Mouse (Mus musculus): ENCODE results near the gene Ptprd. TPM values are rescaled to one million over a fixed set of nuclear protein-coding genes. Genes with fewer than 3 reads are reported as not detected.

Gene Ptprd
- polyA plus RNA-seq, 1 experiment from 2014 or later: 14.0 TPM

DNA sequence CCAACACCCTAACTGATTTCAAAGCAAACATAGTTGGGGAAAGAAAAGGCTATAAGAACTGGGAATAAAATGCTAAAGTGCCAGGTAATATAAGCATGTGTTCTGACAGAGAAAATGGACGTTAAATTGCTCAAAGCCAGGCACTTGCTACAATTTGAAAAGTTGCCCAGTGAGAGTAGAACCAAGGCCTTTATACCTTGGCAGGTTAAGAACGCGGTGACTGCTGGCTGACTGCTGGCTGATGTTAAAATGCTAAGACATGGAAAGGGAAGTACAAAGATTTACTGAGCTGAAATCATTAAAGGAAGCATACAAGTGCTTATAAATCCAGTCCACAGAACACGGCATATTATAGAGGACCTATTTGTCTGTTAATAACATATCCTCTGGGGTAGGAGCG, 1796.1 kb downstream of the Ptprd start:
- Histone ChIP-seq H3K36me3 (ENCODE audit: control insufficient read depth, insufficient read depth, low read length) (no peaks in the 10 kb centered on the region), H3K4me3 (ENCODE audit: low read length) (no peak overlapping the region), H3K4me1 (replicated peaks; ENCODE audit: control insufficient read depth, insufficient read depth, low read length) (no peaks in the 10 kb centered on the region), H3K4me2 (ENCODE audit: low read depth, low read length) (no peak overlapping the region), H3K27ac (ENCODE audit: low read length) (no peak overlapping the region), H3K9me3 (ENCODE audit: control insufficient read depth, low read length) (no peaks in the 10 kb centered on the region), H3K9ac (ENCODE audit: low read length) (no peak overlapping the region), H3K27me3 (ENCODE audit: control insufficient read depth, insufficient read depth, low read depth, low read length) (no peaks in the 10 kb centered on the region)
- WGBS: 78% methylated on average over 5 of the region's 5 CpGs
- ATAC-seq (ENCODE audit: low read depth): no peak

DNA sequence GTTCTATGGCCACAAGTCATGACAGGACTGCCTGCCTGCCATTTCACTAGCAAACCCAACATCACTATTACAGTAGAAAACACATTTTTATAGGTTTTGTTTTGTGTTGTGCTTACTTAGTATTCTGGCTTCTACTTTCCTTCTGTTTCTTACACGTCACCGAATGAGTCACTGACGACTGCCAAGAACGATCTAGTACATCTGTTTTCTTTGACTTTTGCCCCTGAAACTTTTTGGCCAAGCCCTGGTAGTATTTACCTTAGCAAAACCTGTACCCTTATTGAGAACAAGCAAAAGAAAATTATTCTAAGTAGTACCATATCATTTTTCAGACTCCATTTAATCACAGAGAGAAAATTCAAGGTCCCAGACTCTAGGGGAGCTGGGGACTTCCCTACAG, 1797.2 kb downstream of the Ptprd start:
- ATAC-seq (ENCODE audit: low read depth): no peak
- WGBS: 68% methylated on average over 4 of the region's 4 CpGs
- Histone ChIP-seq H3K27me3 (ENCODE audit: control insufficient read depth, insufficient read depth, low read depth, low read length) (no peaks in the 10 kb centered on the region), H3K4me1 (replicated peaks; ENCODE audit: control insufficient read depth, insufficient read depth, low read length) (no peaks in the 10 kb centered on the region), H3K9ac (ENCODE audit: low read length) (no peak overlapping the region), H3K4me3 (ENCODE audit: low read length) (no peak overlapping the region), H3K4me2 (ENCODE audit: low read depth, low read length) (no peak overlapping the region), H3K36me3 (ENCODE audit: control insufficient read depth, insufficient read depth, low read length) (no peaks in the 10 kb centered on the region), H3K9me3 (ENCODE audit: control insufficient read depth, low read length) (no peaks in the 10 kb centered on the region), H3K27ac (ENCODE audit: low read length) (no peak overlapping the region)

DNA sequence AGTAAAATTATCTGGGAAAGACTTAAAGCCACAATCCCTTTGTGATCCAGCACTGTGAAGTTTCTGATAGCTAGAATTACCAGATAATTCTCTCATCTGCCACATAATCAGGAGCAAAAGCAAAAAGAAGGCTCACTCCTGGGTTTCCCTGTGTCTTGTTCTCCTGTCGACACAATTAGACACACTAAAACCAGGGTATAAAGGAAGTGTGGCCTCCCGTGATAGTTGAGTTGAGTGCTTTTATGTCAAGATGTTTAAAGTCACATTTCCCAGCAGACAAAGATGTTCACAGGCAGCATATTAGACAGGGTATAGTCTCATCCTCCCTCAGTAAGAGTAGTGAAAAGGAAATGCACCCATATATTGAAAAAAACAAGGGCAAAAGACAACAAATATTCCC, 1801.7 kb downstream of the Ptprd start:
- Histone ChIP-seq H3K4me3 (ENCODE audit: low read length) (no peak overlapping the region), H3K36me3 (ENCODE audit: control insufficient read depth, insufficient read depth, low read length) (no peaks in the 10 kb centered on the region), H3K9me3 (ENCODE audit: control insufficient read depth, low read length) (no peaks in the 10 kb centered on the region), H3K4me2 (ENCODE audit: low read depth, low read length) (no peak overlapping the region), H3K27ac (ENCODE audit: low read length) (no peak overlapping the region), H3K9ac (ENCODE audit: low read length) (no peak overlapping the region), H3K27me3 (ENCODE audit: control insufficient read depth, insufficient read depth, low read depth, low read length) (no peaks in the 10 kb centered on the region), H3K4me1 (replicated peaks; ENCODE audit: control insufficient read depth, insufficient read depth, low read length) (no peaks in the 10 kb centered on the region)
- ATAC-seq (ENCODE audit: low read depth): no peak
- WGBS: 47% methylated on average over 2 of the region's 2 CpGs

DNA sequence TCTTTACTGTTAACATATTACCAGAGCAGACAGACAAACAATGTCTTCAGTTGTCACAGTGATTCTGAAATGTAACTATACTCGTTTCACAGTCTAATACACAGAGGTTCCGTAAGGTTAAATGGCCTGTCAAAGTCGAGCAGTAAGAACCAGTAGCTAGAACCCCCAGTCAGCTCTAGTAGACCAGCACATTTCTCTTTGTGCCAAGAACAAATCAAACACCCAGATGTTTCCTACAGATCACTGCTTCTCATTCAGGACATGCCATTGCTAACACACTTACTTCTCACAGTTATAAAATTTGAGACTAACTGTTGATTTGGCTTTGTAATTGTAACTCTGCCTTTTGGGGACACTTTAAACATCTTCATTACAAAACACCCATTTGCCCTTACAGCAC, 1802.6 kb downstream of the Ptprd start:
- no peak overlapping the region for H3K9ac ChIP-seq (ENCODE audit: low read length)
- peak; percentile 80 for ATAC-seq (ENCODE audit: low read depth)
- 47% methylated on average over 3 of the region's 3 CpGs for WGBS
- H3K4me2 ChIP-seq (ENCODE audit: low read depth, low read length): no peak overlapping the region
- H3K4me3 ChIP-seq (ENCODE audit: low read length): no peak overlapping the region
- no peaks in the 10 kb centered on the region for H3K9me3 ChIP-seq (ENCODE audit: control insufficient read depth, low read length)
- H3K27ac ChIP-seq (ENCODE audit: low read length): no peak overlapping the region
- no peaks in the 10 kb centered on the region for H3K27me3 ChIP-seq (ENCODE audit: control insufficient read depth, insufficient read depth, low read depth, low read length)
- H3K4me1 ChIP-seq (replicated peaks; ENCODE audit: control insufficient read depth, insufficient read depth, low read length): no peaks in the 10 kb centered on the region
- no peaks in the 10 kb centered on the region for H3K36me3 ChIP-seq (ENCODE audit: control insufficient read depth, insufficient read depth, low read length)

DNA sequence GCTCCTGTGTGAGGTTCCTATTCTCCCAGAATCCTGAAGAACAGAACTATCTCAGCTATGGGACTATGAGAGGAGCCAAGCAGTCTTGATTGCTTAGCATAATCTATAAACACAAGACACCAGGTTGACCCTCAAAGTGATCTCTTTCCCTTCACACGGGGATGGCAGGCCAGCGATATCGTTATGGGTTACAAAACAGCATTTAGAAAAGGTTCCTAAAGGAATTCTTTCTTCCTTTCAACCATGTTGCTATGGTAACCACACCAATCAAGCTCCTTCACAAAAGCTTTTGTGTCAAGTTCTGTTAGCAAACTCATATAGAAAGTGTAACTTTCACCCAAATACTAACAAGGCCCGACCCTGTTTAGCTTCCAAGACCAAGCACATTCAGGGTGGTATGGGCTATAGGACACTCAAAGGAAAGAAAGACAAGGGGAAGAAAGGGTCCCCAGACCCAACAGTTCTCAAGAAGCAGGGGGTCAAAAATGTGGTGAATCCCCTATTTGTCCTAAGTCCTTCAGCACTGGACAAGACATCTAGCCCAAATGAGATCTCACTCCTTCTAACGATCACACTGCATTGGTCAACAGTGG, 1805.8 kb downstream of the Ptprd start:
- H3K9ac ChIP-seq (ENCODE audit: low read length): no peak overlapping the region
- no peaks in the 10 kb centered on the region for H3K4me1 ChIP-seq (replicated peaks; ENCODE audit: control insufficient read depth, insufficient read depth, low read length)
- H3K36me3 ChIP-seq (ENCODE audit: control insufficient read depth, insufficient read depth, low read length): no peaks in the 10 kb centered on the region
- H3K4me3 ChIP-seq (ENCODE audit: low read length): no peak overlapping the region
- no peak overlapping the region for H3K27ac ChIP-seq (ENCODE audit: low read length)
- no peak for ATAC-seq (ENCODE audit: low read depth)
- 36% methylated on average over 5 of the region's 5 CpGs for WGBS
- H3K27me3 ChIP-seq (ENCODE audit: control insufficient read depth, insufficient read depth, low read depth, low read length): no peaks in the 10 kb centered on the region
- no peaks in the 10 kb centered on the region for H3K9me3 ChIP-seq (ENCODE audit: control insufficient read depth, low read length)
- H3K4me2 ChIP-seq (ENCODE audit: low read depth, low read length): no peak overlapping the region

DNA sequence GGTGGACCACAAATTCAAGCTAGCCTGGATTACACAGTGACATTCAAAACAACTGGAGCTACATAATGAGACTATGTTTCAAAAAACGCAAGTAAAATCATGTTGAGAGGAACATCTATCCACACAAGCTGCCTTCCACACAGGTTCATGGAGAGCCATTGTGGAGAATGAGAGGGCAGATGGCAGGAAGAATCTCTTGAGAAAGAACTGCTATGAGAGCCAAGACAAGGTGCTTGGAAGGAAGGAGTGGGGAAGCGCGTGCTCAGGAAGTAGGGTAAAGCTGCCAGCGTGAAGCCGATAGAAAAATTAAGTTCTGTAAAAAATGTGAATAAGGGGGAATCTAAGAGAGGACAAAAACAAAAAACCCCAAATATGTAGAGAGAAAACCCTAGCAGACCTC, 1808.5 kb downstream of the Ptprd start:
- Histone ChIP-seq H3K9me3 (ENCODE audit: control insufficient read depth, low read length) (no peaks in the 10 kb centered on the region), H3K4me2 (ENCODE audit: low read depth, low read length) (no peak overlapping the region), H3K27ac (ENCODE audit: low read length) (no peak overlapping the region), H3K4me3 (ENCODE audit: low read length) (no peak overlapping the region), H3K27me3 (ENCODE audit: control insufficient read depth, insufficient read depth, low read depth, low read length) (no peaks in the 10 kb centered on the region), H3K4me1 (replicated peaks; ENCODE audit: control insufficient read depth, insufficient read depth, low read length) (no peaks in the 10 kb centered on the region), H3K9ac (ENCODE audit: low read length) (no peak overlapping the region), H3K36me3 (ENCODE audit: control insufficient read depth, insufficient read depth, low read length) (no peaks in the 10 kb centered on the region)
- 93% methylated on average over 5 of the region's 5 CpGs for WGBS
- ATAC-seq (ENCODE audit: low read depth): no peak

DNA sequence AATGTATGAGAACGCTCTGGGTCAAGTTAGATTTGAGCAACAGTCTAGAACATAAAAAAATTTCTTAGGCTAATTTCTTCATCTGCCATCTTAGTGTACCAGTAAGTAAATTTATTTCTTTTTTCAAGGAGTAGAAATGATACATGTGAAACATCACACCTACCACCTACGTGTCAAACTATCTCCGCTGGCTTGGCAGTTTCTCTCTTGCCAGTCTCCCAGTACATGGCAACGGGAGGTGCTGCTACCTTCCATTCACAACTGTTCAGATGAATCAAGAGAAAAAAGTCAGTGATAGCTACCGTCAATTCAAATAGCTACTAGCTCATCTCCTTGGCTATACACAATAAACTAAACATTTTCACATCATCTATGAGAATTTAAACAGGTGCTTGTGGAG, 1823.9 kb downstream of the Ptprd start:
- H3K4me1 ChIP-seq (replicated peaks; ENCODE audit: control insufficient read depth, insufficient read depth, low read length): no peaks in the 10 kb centered on the region
- H3K4me3 ChIP-seq (ENCODE audit: low read length): no peak overlapping the region
- no peaks in the 10 kb centered on the region for H3K27me3 ChIP-seq (ENCODE audit: control insufficient read depth, insufficient read depth, low read depth, low read length)
- 48% methylated on average over 5 of the region's 5 CpGs for WGBS
- no peaks in the 10 kb centered on the region for H3K36me3 ChIP-seq (ENCODE audit: control insufficient read depth, insufficient read depth, low read length)
- no peak overlapping the region for H3K4me2 ChIP-seq (ENCODE audit: low read depth, low read length)
- no peak for ATAC-seq (ENCODE audit: low read depth)
- no peaks in the 10 kb centered on the region for H3K9me3 ChIP-seq (ENCODE audit: control insufficient read depth, low read length)
- no peak overlapping the region for H3K9ac ChIP-seq (ENCODE audit: low read length)
- no peak overlapping the region for H3K27ac ChIP-seq (ENCODE audit: low read length)

DNA sequence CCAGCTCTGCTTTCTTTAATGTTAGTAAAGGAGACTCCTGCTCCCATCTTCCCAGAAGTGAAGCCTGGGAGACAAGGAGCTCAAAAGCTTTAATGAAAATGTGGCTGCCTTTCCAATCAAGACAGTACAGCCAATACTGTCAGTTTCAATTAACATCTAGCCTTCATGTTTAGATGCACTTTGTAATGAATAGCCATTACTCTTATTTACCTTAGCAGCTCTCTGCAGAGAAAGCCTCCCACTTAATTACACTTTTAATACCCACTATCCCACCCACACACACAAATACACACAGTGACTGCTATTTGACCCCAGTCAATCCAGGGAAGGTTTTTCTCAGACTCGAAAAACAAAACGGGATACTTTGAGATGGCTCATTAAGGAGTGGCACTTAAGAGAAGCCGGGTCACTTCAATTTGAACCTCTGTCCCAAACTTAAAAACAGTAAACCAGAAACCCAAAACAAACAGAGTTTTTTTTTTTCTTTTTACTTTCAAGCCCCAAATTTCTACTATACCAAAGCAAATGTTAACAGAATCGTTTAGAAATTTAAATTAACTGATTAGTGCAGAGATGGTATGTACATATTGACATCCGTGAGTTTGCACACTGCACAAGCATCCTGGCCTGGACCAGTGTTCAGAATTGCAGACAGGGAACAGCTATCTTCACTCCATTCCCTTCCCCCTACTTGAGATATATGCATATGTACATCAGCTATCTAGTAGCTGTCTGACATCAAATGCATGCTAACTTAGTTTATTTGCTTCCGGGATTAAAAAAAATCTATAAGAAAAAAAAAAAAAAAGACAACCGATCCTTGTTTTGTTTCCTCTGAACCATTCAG, 1824.6 kb downstream of the Ptprd start:
- Histone ChIP-seq H3K9ac (ENCODE audit: low read length) (no peak overlapping the region), H3K36me3 (ENCODE audit: control insufficient read depth, insufficient read depth, low read length) (no peaks in the 10 kb centered on the region), H3K27ac (ENCODE audit: low read length) (no peak overlapping the region), H3K27me3 (ENCODE audit: control insufficient read depth, insufficient read depth, low read depth, low read length) (no peaks in the 10 kb centered on the region), H3K9me3 (ENCODE audit: control insufficient read depth, low read length) (no peaks in the 10 kb centered on the region), H3K4me2 (ENCODE audit: low read depth, low read length) (no peak overlapping the region), H3K4me1 (replicated peaks; ENCODE audit: control insufficient read depth, insufficient read depth, low read length) (no peaks in the 10 kb centered on the region), H3K4me3 (ENCODE audit: low read length) (no peak overlapping the region)
- WGBS: 40% methylated on average over 7 of the region's 7 CpGs
- ATAC-seq (ENCODE audit: low read depth): no peak

DNA sequence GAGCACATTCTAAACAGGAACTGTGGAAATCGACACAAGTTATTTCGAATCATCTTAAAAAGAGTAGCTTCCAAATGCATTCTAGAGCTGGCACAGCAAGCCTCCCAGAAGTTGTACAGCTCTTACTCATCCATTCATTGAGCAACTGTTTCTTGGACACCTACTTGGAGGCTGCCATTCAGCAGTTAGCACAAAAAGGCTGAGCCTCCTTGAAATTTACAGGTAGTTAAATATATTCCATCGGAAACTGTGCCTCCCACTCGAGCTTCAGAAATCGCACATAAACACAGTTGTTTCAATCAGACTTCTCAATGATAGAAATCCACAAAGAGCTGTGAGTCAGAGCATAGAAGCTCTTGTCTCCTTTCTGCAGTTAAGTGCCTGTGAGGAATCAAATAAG, 1825.9 kb downstream of the Ptprd start:
- 89% methylated on average over 5 of the region's 5 CpGs for WGBS
- no peaks in the 10 kb centered on the region for H3K4me1 ChIP-seq (replicated peaks; ENCODE audit: control insufficient read depth, insufficient read depth, low read length)
- no peak overlapping the region for H3K27ac ChIP-seq (ENCODE audit: low read length)
- no peak overlapping the region for H3K4me3 ChIP-seq (ENCODE audit: low read length)
- H3K36me3 ChIP-seq (ENCODE audit: control insufficient read depth, insufficient read depth, low read length): no peaks in the 10 kb centered on the region
- H3K4me2 ChIP-seq (ENCODE audit: low read depth, low read length): no peak overlapping the region
- no peaks in the 10 kb centered on the region for H3K27me3 ChIP-seq (ENCODE audit: control insufficient read depth, insufficient read depth, low read depth, low read length)
- H3K9ac ChIP-seq (ENCODE audit: low read length): no peak overlapping the region
- H3K9me3 ChIP-seq (ENCODE audit: control insufficient read depth, low read length): no peaks in the 10 kb centered on the region
- no peak for ATAC-seq (ENCODE audit: low read depth)

Measured in lung, embryonic 16.5 days (tissue).